Comparison of ENCODE assay signal across 9 mouse cellular contexts in the genomic region with DNA sequence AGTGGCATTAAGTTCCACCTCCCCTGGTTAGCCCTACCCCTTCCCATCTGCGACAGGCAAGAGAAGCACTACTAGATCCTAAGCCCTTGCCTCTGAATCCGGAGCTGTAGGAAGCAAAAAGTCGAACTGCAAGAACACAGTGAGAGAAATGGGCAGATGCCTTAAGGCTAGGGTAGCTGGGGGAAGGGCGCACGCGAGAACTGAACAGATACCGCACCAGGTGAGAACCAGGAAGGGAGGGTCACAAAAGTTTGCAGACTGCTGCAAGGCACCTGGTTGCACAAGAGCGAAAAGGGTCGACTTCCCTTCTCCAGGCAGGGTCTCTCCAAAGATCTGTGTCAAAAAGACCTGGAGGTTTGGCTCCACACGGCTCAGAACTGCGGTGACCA. TPM values are rescaled to one million over a fixed set of nuclear protein-coding genes. Genes with fewer than 3 reads are reported as not detected.
DNase-seq lines count a peak whose midpoint lies in the region; ATAC-seq lines count a peak whose summit lies in the region.
"Had no signal": no experiment of that assay in that cellular context is flagged by ENCODE, and none has a peak within 500 bp of the region (broad histone marks: within the 10 kb centered on the region; RNA-seq: fewer than 3 reads in every experiment).

No protein-coding gene starts in this region.

- H3K9me3 ChIP-seq in forebrain, embryonic 11.5 days (ENCODE audit: control insufficient read depth, low read length) = no peaks in the 10 kb centered on the region
- no peaks in the 10 kb centered on the region for H3K9me3 ChIP-seq in hindbrain, embryonic 16.5 days (ENCODE audit: control insufficient read depth, low read length)
- H3K9me3 ChIP-seq in liver, embryonic 13.5 days (replicated peaks) = no peaks in the 10 kb centered on the region
- H3K9me3 ChIP-seq in stomach, embryonic 14.5 days (ENCODE audit: control insufficient read depth, low read depth, low read length) = no peaks in the 10 kb centered on the region

- H3K27me3 ChIP-seq in forebrain, embryonic 11.5 days (ENCODE audit: control insufficient read depth, insufficient read depth, low read length) = peaks cover 17% of the 10 kb centered on the region
- no peaks in the 10 kb centered on the region for H3K27me3 ChIP-seq in hindbrain, embryonic 16.5 days (replicated peaks; ENCODE audit: control insufficient read depth, insufficient read depth, low read length)
- peaks cover 25% of the 10 kb centered on the region for H3K27me3 ChIP-seq in liver, embryonic 13.5 days
- H3K27me3 ChIP-seq in stomach, embryonic 14.5 days (ENCODE audit: control insufficient read depth, insufficient read depth, low read length) = no peaks in the 10 kb centered on the region

- peak overlapping the region; percentile 91 for H3K4me2 ChIP-seq in forebrain, embryonic 11.5 days (ENCODE audit: low read depth, low read length, severe bottlenecking)
- H3K4me2 ChIP-seq in hindbrain, embryonic 16.5 days (ENCODE audit: low read length) = peak overlapping the region; percentile 78
- H3K4me2 ChIP-seq in liver, embryonic 13.5 days = peak overlapping the region; percentile 57
- peak overlapping the region; percentile 65 for H3K4me2 ChIP-seq in stomach, embryonic 14.5 days (replicated peaks; ENCODE audit: low read depth, low read length)

- ATAC-seq in forebrain, embryonic 11.5 days (replicated peaks; ENCODE audit: low FRiP score) = peak; percentile 32
- ATAC-seq in hindbrain, embryonic 16.5 days = peak; percentile 46
- no peak for ATAC-seq in liver, embryonic 13.5 days (ENCODE audit: low read depth)
- ATAC-seq in stomach, embryonic 14.5 days (ENCODE audit: insufficient number of reproducible peaks, insufficient read depth, low FRiP score, low read depth) = peak; percentile 59; the same call in 1 of the 2 replicates

- DNase-seq in heart, adult 11 months = peak; percentile 89
- no peak for DNase-seq in heart, adult 8-10 months (ENCODE audit: low spot score)
- peak; percentile 48 for DNase-seq in R1 (ENCODE audit: low read depth, low spot score)
- peak; percentile 58 for DNase-seq in forebrain, embryonic 11.5 days (ENCODE audit: low spot score)
- no peak for DNase-seq in liver, embryonic 13.5 days
- DNase-seq in natural killer cell, adult 2 months (ENCODE audit: low spot score in 2 of 2) = no peak

- H3K4me1 ChIP-seq in forebrain, embryonic 11.5 days (replicated peaks; ENCODE audit: control insufficient read depth, insufficient read depth, low read length) = peaks cover 4% of the 10 kb centered on the region; the same call in 1 of the 2 replicates
- peaks cover 5% of the 10 kb centered on the region; the same call in 1 of the 2 replicates for H3K4me1 ChIP-seq in hindbrain, embryonic 16.5 days (ENCODE audit: control insufficient read depth, insufficient read depth, low read depth, low read length)
- no peaks in the 10 kb centered on the region for H3K4me1 ChIP-seq in liver, embryonic 13.5 days (replicated peaks)
- no peaks in the 10 kb centered on the region for H3K4me1 ChIP-seq in stomach, embryonic 14.5 days (ENCODE audit: control insufficient read depth, insufficient read depth, low read length)

- peak overlapping the region; percentile 39; the same call in 1 of the 2 replicates for H3K9ac ChIP-seq in forebrain, embryonic 11.5 days (ENCODE audit: low read length)
- H3K9ac ChIP-seq in hindbrain, embryonic 16.5 days (ENCODE audit: low read depth, low read length) = peak overlapping the region; percentile 77
- no peak overlapping the region for H3K9ac ChIP-seq in liver, embryonic 13.5 days
- H3K9ac ChIP-seq in stomach, embryonic 14.5 days (replicated peaks; ENCODE audit: low read depth, low read length) = peak overlapping the region; percentile 22

- H3K27ac ChIP-seq in forebrain, embryonic 11.5 days (ENCODE audit: low read depth, low read length) = no peak overlapping the region
- peak overlapping the region; percentile 87 for H3K27ac ChIP-seq in hindbrain, embryonic 16.5 days (ENCODE audit: low read depth, low read length)
- H3K27ac ChIP-seq in liver, embryonic 13.5 days = no peak overlapping the region
- no peak overlapping the region; the same call in 1 of the 2 replicates for H3K27ac ChIP-seq in stomach, embryonic 14.5 days (ENCODE audit: low read length)

- H3K4me3 ChIP-seq in forebrain, embryonic 11.5 days (ENCODE audit: low read depth, low read length) = peak overlapping the region; percentile 47
- H3K4me3 ChIP-seq in hindbrain, embryonic 16.5 days (ENCODE audit: low read length) = peak overlapping the region; percentile 69
- peak overlapping the region; percentile 45 for H3K4me3 ChIP-seq in liver, embryonic 13.5 days (replicated peaks)
- peak overlapping the region; percentile 58 for H3K4me3 ChIP-seq in stomach, embryonic 14.5 days (ENCODE audit: low read depth, low read length)

- no peaks in the 10 kb centered on the region for H3K36me3 ChIP-seq in forebrain, embryonic 11.5 days (ENCODE audit: control insufficient read depth, insufficient read depth, low read length)
- H3K36me3 ChIP-seq in hindbrain, embryonic 16.5 days (ENCODE audit: control insufficient read depth, insufficient read depth, low read length) = no peaks in the 10 kb centered on the region
- no peaks in the 10 kb centered on the region for H3K36me3 ChIP-seq in liver, embryonic 13.5 days
- H3K36me3 ChIP-seq in stomach, embryonic 14.5 days (ENCODE audit: control insufficient read depth, insufficient read depth, low read length) = no peaks in the 10 kb centered on the region

- 2% methylated on average over 11 of the region's 11 CpGs for WGBS in forebrain, embryonic 11.5 days
- under 1% methylated on average over 11 of the region's 11 CpGs for WGBS in hindbrain, embryonic 16.5 days
- WGBS in liver, embryonic 13.5 days (ENCODE audit: insufficient replicate concordance) = 2% methylated on average over 11 of the region's 11 CpGs
- WGBS in stomach, embryonic 14.5 days = 1% methylated on average over 11 of the region's 11 CpGs

RNA-seq across cellular contexts. Expression of a gene that starts 0.7 kb away (rescaled TPM):
- 10 to 100 TPM; 27.9 to 35.7 (median 29.7) TPM for total RNA-seq in heart, adult 8-10 months (2022)
- 0.80 and 0.90 TPM in 2 replicates for polyA plus RNA-seq in forebrain, embryonic 11.5 days (2014; fragmentation: Nextera tagmentation; extraction: Ambion mirVana)
- polyA plus RNA-seq in hindbrain, embryonic 16.5 days (2015; fragmentation: Nextera tagmentation; extraction: Ambion mirVana) = 31.4 and 34.5 TPM in 2 replicates
- polyA plus RNA-seq in liver, embryonic 13.5 days (2015; fragmentation: Nextera tagmentation; extraction: Ambion mirVana) = 0.10 and 0.12 TPM in 2 replicates
- polyA plus RNA-seq in stomach, embryonic 14.5 days (2014; fragmentation: Nextera tagmentation; extraction: Ambion mirVana) = 4.3 and 6.2 TPM in 2 replicates
- total RNA-seq: neutrophil, adult 5-6 weeks had no signal

Comparison
In these comparisons a context has a peak if more than half of its experiments do, and no peak if none do; other contexts are left out.
1. DNase-seq: peak in heart, adult 11 months (single experiment), R1 (single experiment) and forebrain, embryonic 11.5 days (single experiment); none in heart, adult 8-10 months (single experiment), liver, embryonic 13.5 days (single experiment) and natural killer cell, adult 2 months (0 of 2).
2. Peak in every context shown above with its lines, with median percentiles within 50 percentile points of each other: H3K4me2 ChIP-seq and H3K4me3 ChIP-seq.